Mouse (Mus musculus): Measurements from ENCODE around the gene 4930578C19Rik. TPM values are rescaled to one million over a fixed set of nuclear protein-coding genes. Genes with fewer than 3 reads are reported as not detected.
"Not testable (repeated sequence)": the region's sequence is repeated elsewhere in the genome, so short reads cannot be mapped to it uniquely, and the experiment has no call there.

4930578C19Rik gene
- total RNA-seq (2017) = not detected in 2 replicates

GRCm38 (mm10) chrX:18461198-18461601, at the start of gene 4930578C19Rik:
Gene 4930578C19Rik, minus strand, starts transcription at chrX:18461397.
- ATAC-seq (replicated peaks in 1 of 2; ENCODE audit: insufficient read depth in 1 of 2, low FRiP score in 2 of 2, low TSS enrichment in 1 of 2, low read depth in 1 of 2, poor library complexity in 2 of 2, severe bottlenecking in 2 of 2) = peak; percentile 46 to 72

DNA sequence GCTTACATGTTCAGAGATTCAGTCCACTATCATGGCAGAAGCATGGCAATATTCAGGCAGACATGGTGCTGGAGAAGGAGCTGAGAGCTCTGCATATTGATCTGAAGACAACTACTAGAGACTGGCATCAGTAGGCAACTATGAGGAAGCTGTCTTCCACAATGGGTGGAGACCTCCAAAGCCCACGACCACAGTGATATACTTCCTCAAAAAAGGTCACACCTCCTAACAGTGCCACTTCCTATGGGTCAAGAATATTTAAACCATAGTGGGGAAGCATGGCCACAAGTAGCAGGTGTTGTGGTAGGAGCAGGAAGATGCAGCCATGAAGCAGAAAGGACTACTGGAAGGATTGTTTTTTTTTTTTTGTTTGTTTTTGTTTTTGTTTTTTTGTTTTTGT, 6.5 kb upstream of the 4930578C19Rik start:
- peak; percentile 36 to 53; a peak in 2 of 4 replicates for ATAC-seq (replicated peaks in 1 of 2; ENCODE audit: insufficient read depth in 1 of 2, low FRiP score in 2 of 2, low TSS enrichment in 1 of 2, low read depth in 1 of 2, poor library complexity in 2 of 2, severe bottlenecking in 2 of 2)

- no peak for ATAC-seq (replicated peaks in 1 of 2; ENCODE audit: insufficient read depth in 1 of 2, low FRiP score in 2 of 2, low TSS enrichment in 1 of 2, low read depth in 1 of 2, poor library complexity in 2 of 2, severe bottlenecking in 2 of 2)
These were observed 1.7 kb upstream of the 4930578C19Rik start for GRCm38 (mm10) chrX:18462879-18463278.

- no peak for ATAC-seq (replicated peaks in 1 of 2; ENCODE audit: insufficient read depth in 1 of 2, low FRiP score in 2 of 2, low TSS enrichment in 1 of 2, low read depth in 1 of 2, poor library complexity in 2 of 2, severe bottlenecking in 2 of 2)
These were observed 9.6 kb downstream of the 4930578C19Rik start for GRCm38 (mm10) chrX:18451559-18451958.

DNA sequence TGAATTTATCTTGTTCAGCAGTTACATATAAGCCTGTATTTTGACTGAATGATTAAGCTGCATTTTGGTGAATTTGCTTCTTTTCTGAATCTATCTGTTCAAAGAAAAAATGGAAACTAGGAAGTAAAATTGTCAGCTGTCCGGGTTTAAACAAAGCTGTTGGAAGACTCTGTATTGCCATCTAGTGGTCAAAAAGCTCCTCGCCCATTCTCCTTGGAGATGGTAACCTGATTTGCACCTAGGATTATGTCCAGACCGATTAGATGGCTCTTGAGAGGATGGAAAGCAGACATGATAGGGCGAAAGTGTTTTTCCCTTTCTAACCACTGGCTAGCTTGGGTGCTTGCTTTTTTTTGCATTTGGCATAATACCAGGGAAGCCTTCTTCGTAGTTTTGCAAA, 19.1 kb downstream of the 4930578C19Rik start:
- peak in 1 of 2 experiments; percentile 69; a peak in 3 of 4 replicates for ATAC-seq (replicated peaks in 1 of 2; ENCODE audit: insufficient read depth in 1 of 2, low FRiP score in 2 of 2, low TSS enrichment in 1 of 2, low read depth in 1 of 2, poor library complexity in 2 of 2, severe bottlenecking in 2 of 2)

DNA sequence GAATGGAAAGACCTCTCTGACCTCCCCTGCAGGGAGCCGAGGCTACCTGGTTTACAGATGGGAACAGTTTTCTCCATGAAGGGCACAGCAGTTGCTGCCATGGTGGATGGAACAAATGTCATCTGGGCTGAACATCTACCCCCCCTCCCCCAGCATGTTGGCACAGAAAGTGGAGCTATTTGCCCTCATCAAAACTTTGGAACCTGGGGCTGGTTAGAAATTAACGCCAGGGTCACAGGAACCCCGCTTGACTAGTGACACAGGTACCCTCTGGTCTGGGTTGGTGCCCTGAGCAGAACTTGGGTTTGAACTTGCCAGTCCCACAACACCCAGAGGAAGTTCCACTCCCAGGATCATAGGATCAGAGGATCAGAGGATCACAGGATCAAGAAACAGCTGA, 35.7 kb downstream of the 4930578C19Rik start:
- no peak for ATAC-seq (replicated peaks in 1 of 2; ENCODE audit: insufficient read depth in 1 of 2, low FRiP score in 2 of 2, low TSS enrichment in 1 of 2, low read depth in 1 of 2, poor library complexity in 2 of 2, severe bottlenecking in 2 of 2)

GRCm38 (mm10) chrX:18423206-18423605, 38.0 kb downstream of the 4930578C19Rik start:
- no peak for ATAC-seq (replicated peaks in 1 of 2; ENCODE audit: insufficient read depth in 1 of 2, low FRiP score in 2 of 2, low TSS enrichment in 1 of 2, low read depth in 1 of 2, poor library complexity in 2 of 2, severe bottlenecking in 2 of 2)

DNA sequence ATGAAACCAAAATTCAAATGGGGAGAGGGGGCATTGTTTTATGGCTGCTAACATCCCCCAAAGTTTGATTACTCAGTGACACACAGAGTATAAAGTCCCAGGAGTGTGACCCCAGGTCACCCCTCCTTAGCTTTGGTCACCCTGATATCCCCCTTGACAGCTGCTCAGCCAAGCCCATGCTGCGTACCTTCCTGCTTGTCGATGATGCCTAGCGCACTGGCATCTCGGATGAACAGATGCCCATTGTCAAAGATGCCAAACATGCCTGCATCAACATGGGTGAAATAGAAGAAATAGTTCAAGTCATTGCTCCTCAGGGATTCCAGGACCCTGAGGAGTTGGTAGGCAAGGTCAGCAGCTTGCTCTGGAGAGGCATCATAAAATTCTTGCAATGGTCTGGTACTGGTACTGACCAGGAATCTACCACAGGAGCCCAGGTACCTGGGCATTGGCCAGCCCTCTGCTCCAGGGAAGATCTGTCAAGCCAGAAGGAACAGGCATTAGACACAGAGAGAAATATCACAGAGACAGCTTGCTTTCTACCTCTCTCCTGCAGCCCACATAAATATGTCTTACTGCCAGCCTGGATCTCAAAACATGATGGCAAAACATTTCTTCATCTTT, 40.9 kb downstream of the 4930578C19Rik start:
- no peak for ATAC-seq (replicated peaks in 1 of 2; ENCODE audit: insufficient read depth in 1 of 2, low FRiP score in 2 of 2, low TSS enrichment in 1 of 2, low read depth in 1 of 2, poor library complexity in 2 of 2, severe bottlenecking in 2 of 2)

GRCm38 (mm10) chrX:18418977-18419376, 42.2 kb downstream of the 4930578C19Rik start:
- no peak for ATAC-seq (replicated peaks in 1 of 2; ENCODE audit: insufficient read depth in 1 of 2, low FRiP score in 2 of 2, low TSS enrichment in 1 of 2, low read depth in 1 of 2, poor library complexity in 2 of 2, severe bottlenecking in 2 of 2)

DNA sequence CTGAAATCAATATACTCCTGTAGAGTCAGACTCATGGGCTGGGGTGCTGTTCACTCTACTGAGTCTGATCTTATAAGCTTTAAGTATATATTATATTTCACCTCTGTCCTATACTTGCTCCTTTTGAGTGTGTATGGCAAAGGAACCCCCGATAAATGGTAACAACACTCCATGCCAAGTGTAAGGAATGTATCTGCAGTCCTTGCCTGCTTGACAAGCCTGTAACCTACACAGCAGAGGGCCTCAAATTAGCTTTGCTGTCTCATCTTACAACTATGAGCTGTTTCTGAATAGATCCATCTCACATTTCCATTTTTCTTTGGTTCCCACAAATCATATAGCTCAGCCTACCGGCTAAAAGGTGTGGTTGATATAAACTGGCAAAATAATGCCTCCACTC, 46.6 kb downstream of the 4930578C19Rik start:
- no peak for ATAC-seq (replicated peaks in 1 of 2; ENCODE audit: insufficient read depth in 1 of 2, low FRiP score in 2 of 2, low TSS enrichment in 1 of 2, low read depth in 1 of 2, poor library complexity in 2 of 2, severe bottlenecking in 2 of 2)

DNA sequence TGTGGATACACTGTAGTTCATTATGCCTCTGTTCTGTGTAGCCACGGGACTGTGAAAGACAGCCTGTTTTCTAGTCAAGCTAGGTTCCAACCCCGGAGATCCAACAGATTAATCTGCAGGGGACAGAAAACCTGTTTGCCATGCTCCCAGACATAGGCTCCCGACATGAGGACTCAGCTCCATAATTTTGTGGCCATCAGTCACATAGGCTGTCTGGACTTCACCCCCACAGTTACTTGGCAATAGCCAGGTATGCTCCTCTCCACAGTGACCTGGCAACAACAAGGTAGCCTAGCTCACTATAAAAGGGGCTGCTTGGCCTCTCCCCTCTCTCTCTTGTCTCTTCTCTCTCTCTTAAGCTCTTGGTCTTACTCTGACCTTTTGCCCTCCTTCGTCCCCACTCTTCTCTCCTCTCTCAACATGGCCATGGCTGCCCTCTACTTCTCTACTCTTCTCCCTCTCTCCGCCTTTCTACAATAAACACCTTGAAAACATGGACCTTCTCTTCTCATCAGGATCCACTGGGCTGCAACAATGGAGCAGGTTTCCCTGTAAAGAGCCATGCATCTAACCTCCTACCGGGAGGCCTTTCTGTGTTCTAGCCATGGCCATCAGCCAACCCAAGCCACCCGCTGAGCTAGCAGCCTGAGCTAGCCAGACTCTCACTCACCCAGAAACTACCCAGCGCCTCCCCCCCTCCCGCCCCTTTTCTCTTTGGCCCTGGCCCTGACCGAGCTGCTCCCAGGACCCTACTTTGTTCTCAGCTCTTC, 49.9 kb downstream of the 4930578C19Rik start:
- ATAC-seq (replicated peaks in 1 of 2; ENCODE audit: insufficient read depth in 1 of 2, low FRiP score in 2 of 2, low TSS enrichment in 1 of 2, low read depth in 1 of 2, poor library complexity in 2 of 2, severe bottlenecking in 2 of 2) = no peak

GRCm38 (mm10) chrX:18409598-18409997, 51.6 kb downstream of the 4930578C19Rik start:
- no peak for ATAC-seq (replicated peaks in 1 of 2; ENCODE audit: insufficient read depth in 1 of 2, low FRiP score in 2 of 2, low TSS enrichment in 1 of 2, low read depth in 1 of 2, poor library complexity in 2 of 2, severe bottlenecking in 2 of 2)

- no peak for ATAC-seq (replicated peaks in 1 of 2; ENCODE audit: insufficient read depth in 1 of 2, low FRiP score in 2 of 2, low TSS enrichment in 1 of 2, low read depth in 1 of 2, poor library complexity in 2 of 2, severe bottlenecking in 2 of 2)
These were observed 58.9 kb downstream of the 4930578C19Rik start for GRCm38 (mm10) chrX:18402296-18402695.

DNA sequence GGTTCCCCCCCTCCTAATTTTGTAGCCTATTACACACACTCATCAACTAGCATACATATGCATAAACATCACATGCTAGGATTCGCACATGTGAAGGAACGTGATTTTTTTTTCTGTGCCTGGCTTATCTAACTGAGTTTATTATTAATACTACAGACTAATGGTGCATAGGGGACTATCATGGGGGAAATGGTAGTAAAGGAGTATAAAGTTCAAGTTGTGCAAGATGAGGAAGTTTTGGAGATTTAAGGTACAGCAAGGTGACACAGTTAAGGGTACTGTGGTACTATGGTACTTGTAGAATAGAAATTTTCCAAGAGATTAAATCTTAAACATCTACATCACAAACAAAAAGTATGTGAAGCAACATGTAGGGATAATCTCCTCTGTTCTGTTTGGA, 64.5 kb downstream of the 4930578C19Rik start:
- no peak for ATAC-seq (replicated peaks in 1 of 2; ENCODE audit: insufficient read depth in 1 of 2, low FRiP score in 2 of 2, low TSS enrichment in 1 of 2, low read depth in 1 of 2, poor library complexity in 2 of 2, severe bottlenecking in 2 of 2)

DNA sequence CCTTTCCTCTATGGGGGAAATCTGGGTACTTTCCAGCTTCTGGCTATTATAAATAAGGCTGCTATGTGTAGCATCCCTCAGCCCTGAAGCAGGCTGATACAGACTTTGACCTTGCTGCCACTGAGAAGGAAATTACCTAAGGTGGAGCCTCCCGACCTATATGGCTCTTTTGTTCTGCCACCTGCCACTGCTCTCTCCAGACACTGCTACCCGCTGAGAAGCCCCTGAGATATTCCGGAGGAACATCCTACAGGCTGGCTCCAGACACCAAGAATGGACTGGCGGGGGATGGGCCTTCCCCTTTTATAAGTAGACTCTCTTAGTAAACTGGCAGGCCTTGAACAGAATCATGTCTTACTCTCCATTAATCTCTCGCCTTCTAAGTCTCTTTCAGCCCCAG, 77.0 kb downstream of the 4930578C19Rik start:
- not testable (repeated sequence) for ATAC-seq (replicated peaks in 1 of 2; ENCODE audit: insufficient read depth in 1 of 2, low FRiP score in 2 of 2, low TSS enrichment in 1 of 2, low read depth in 1 of 2, poor library complexity in 2 of 2, severe bottlenecking in 2 of 2)
